Mouse (Mus musculus) stomach, embryonic 14.5 days (tissue): Measurements from ENCODE around the gene Gdf11. TPM values are rescaled to one million over a fixed set of nuclear protein-coding genes. Genes with fewer than 3 reads are reported as not detected.

ENCODE experiments used
- ATAC-seq: fragments of 200-750 bp; cut with Nextera tagmentation; 2 replicates; pipeline ENCODE4 v1.8.0; 2017; ENCODE audit warnings: low read depth, moderate TSS enrichment; ENCODE audit not compliant: insufficient number of reproducible peaks, insufficient read depth, low FRiP score
- H3K27ac ChIP-seq: fragments of 300-500 bp; sonication (generic); 2 replicates; pipeline ENCODE4 v1.5.1; 2014; ENCODE audit warnings: mild to moderate bottlenecking, low read length, moderate library complexity, mixed read lengths
- H3K27me3 ChIP-seq: fragments of 300-500 bp; sonication (generic); 2 replicates; pipeline ENCODE4 v1.6.1; 2014; ENCODE audit warnings: low read length, control low read depth, mixed read lengths; ENCODE audit not compliant: control insufficient read depth, insufficient read depth
- H3K36me3 ChIP-seq: fragments of 300-500 bp; sonication (generic); 2 replicates; pipeline ENCODE4 v1.6.1; 2014; ENCODE audit warnings: mild to moderate bottlenecking, control low read depth, low read length, moderate library complexity, mixed read lengths; ENCODE audit not compliant: control insufficient read depth, insufficient read depth
- H3K4me1 ChIP-seq: fragments of 300-500 bp; sonication (generic); 2 replicates; pipeline ENCODE4 v1.6.1; 2014; ENCODE audit warnings: low read length, control low read depth, mixed read lengths; ENCODE audit not compliant: control insufficient read depth, insufficient read depth
- H3K4me2 ChIP-seq: fragments of 300-500 bp; sonication (generic); replicated peaks from 2 replicates; pipeline ENCODE4 v1.6.1; 2014; ENCODE audit warnings: low read depth, low read length, control low read depth
- H3K4me3 ChIP-seq: fragments of 300-500 bp; sonication (generic); 2 replicates; pipeline ENCODE4 v1.5.1; 2014; ENCODE audit warnings: low read depth, low read length, control low read depth
- H3K9ac ChIP-seq: fragments of 300-500 bp; sonication (generic); replicated peaks from 2 replicates; pipeline ENCODE4 v1.6.1; 2014; ENCODE audit warnings: low read depth, mild to moderate bottlenecking, control low read depth, low read length, moderate library complexity, mixed read lengths
- H3K9me3 ChIP-seq: fragments of 300-500 bp; sonication (generic); 2 replicates; pipeline ENCODE4 v1.6.1; 2016; ENCODE audit warnings: low read depth, low read length, control low read depth; ENCODE audit not compliant: control insufficient read depth
- WGBS: fragments of 180-500 bp; shearing (Covaris S2); extraction: QIAGEN DNeasy Blood & Tissue Kit; methylation state at CpG from one replicate; pipeline ENCODE4 v1.1.7; 2014; 5-methylcytosine and 5-hydroxymethylcytosine counted together
- polyA plus RNA-seq: library from polyadenylated mRNA; unstranded; fragments of >200 nt; fragmentation: Nextera tagmentation; extraction: Ambion mirVana; gene quantifications from 2 replicates; pipeline ENCODE4 v1.2.1, GENCODE M21; 2014

The Gdf11 gene
- polyA plus RNA-seq, 1 experiment from 2014 or later: 4.6 TPM

- no peak overlapping the region for H3K27ac ChIP-seq
- H3K4me2 ChIP-seq: peak overlapping the region; percentile 75
- no peak overlapping the region for H3K9ac ChIP-seq
- H3K4me1 ChIP-seq: no peaks in the 10 kb centered on the region
- no peaks in the 10 kb centered on the region for H3K36me3 ChIP-seq
- H3K4me3 ChIP-seq: peak overlapping the region; percentile 31
- peaks cover 24% of the 10 kb centered on the region for H3K27me3 ChIP-seq
- no peaks in the 10 kb centered on the region for H3K9me3 ChIP-seq
- WGBS: 3% methylated on average over 21 of the region's 21 CpGs
- no peak; the same call in 1 of the 2 replicates for ATAC-seq
Measured at GRCm38 (mm10) chr10:128933976-128934721, 42.6 kb upstream of the Gdf11 start.

GRCm38 (mm10) chr10:128933574-128933973 is 42.1 kb upstream of the Gdf11 start, which contains the start of gene Itga7:
Gene Itga7, plus strand, starts transcription at chr10:128933818.
- Histone ChIP-seq H3K27ac (no peak within 1 kb of the TSS), H3K4me2 (peak within 1 kb of the TSS; percentile 75), H3K36me3 (no peaks in the 10 kb centered on the region), H3K4me1 (no peaks in the 10 kb centered on the region), H3K4me3 (peak within 1 kb of the TSS; percentile 31), H3K27me3 (peaks cover 24% of the 10 kb centered on the region), H3K9me3 (no peaks in the 10 kb centered on the region), H3K9ac (no peak within 1 kb of the TSS)
- 2% methylated on average over 26 of the region's 26 CpGs for WGBS
- ATAC-seq: peak; percentile 76; the same call in 1 of the 2 replicates

- Histone ChIP-seq H3K4me3 (no peak overlapping the region), H3K27me3 (peaks cover 24% of the 10 kb centered on the region), H3K36me3 (no peaks in the 10 kb centered on the region), H3K4me2 (no peak overlapping the region), H3K27ac (no peak overlapping the region), H3K9me3 (no peaks in the 10 kb centered on the region), H3K9ac (no peak overlapping the region), H3K4me1 (no peaks in the 10 kb centered on the region)
- WGBS: 48% methylated on average over 2 of the region's 2 CpGs
- no peak for ATAC-seq
Measured at GRCm38 (mm10) chr10:128931441-128931840, 39.9 kb upstream of the Gdf11 start.

GRCm38 (mm10) chr10:128929638-128930378 is 38.3 kb upstream of the Gdf11 start:
- ATAC-seq: no peak
- Histone ChIP-seq H3K9me3 (no peaks in the 10 kb centered on the region), H3K27ac (no peak overlapping the region), H3K4me3 (no peak overlapping the region), H3K9ac (no peak overlapping the region), H3K4me1 (no peaks in the 10 kb centered on the region), H3K27me3 (peaks cover 19% of the 10 kb centered on the region), H3K4me2 (no peak overlapping the region), H3K36me3 (no peaks in the 10 kb centered on the region)
- WGBS: 65% methylated on average over 7 of the region's 7 CpGs

- no peak for ATAC-seq
Measured at GRCm38 (mm10) chr10:128928356-128928755, 36.8 kb upstream of the Gdf11 start.

GRCm38 (mm10) chr10:128923935-128924334 is 32.4 kb upstream of the Gdf11 start, which contains the start of gene Bloc1s1:
Gene Bloc1s1, minus strand, starts transcription at chr10:128924035.
- ATAC-seq: no peak
- Histone ChIP-seq H3K9ac (peak within 1 kb of the TSS; percentile 66), H3K4me1 (peaks cover 32% of the 10 kb centered on the region), H3K27me3 (no peaks in the 10 kb centered on the region), H3K9me3 (no peaks in the 10 kb centered on the region), H3K27ac (peak within 1 kb of the TSS; percentile 86), H3K4me3 (peak within 1 kb of the TSS; percentile 72), H3K36me3 (no peaks in the 10 kb centered on the region), H3K4me2 (peak within 1 kb of the TSS; percentile 67)
- WGBS: 53% methylated on average over 9 of the region's 9 CpGs

More at GRCm38 (mm10) chr10:128928356-128928755, 36.8 kb upstream of the Gdf11 start:
- 36% methylated on average over 4 of the region's 4 CpGs for WGBS
- Histone ChIP-seq H3K27me3 (peaks cover 6% of the 10 kb centered on the region; the same call in 1 of the 2 replicates), H3K4me3 (no peak overlapping the region), H3K27ac (no peak overlapping the region), H3K9me3 (no peaks in the 10 kb centered on the region), H3K4me2 (no peak overlapping the region), H3K36me3 (no peaks in the 10 kb centered on the region), H3K4me1 (no peaks in the 10 kb centered on the region), H3K9ac (no peak overlapping the region)

GRCm38 (mm10) chr10:128923013-128923691 is 31.6 kb upstream of the Gdf11 start:
- peaks cover 32% of the 10 kb centered on the region for H3K4me1 ChIP-seq
- peak; percentile 94 for ATAC-seq
- under 1% methylated on average over 42 of the region's 42 CpGs for WGBS
- peak overlapping the region; percentile 72 for H3K4me3 ChIP-seq
- H3K27ac ChIP-seq: peak overlapping the region; percentile 86
- H3K4me2 ChIP-seq: peak overlapping the region; percentile 67
- H3K9ac ChIP-seq: peak overlapping the region; percentile 66
- no peaks in the 10 kb centered on the region for H3K27me3 ChIP-seq
- H3K36me3 ChIP-seq: no peaks in the 10 kb centered on the region; the same call in 1 of the 2 replicates
- H3K9me3 ChIP-seq: no peaks in the 10 kb centered on the region

GRCm38 (mm10) chr10:128922822-128923012 is 31.2 kb upstream of the Gdf11 start, which contains the start of gene Rdh5:
Gene Rdh5, minus strand, starts transcription at chr10:128922888.
- Histone ChIP-seq H3K4me2 (peak within 1 kb of the TSS; percentile 67), H3K27me3 (no peaks in the 10 kb centered on the region), H3K4me3 (peak within 1 kb of the TSS; percentile 72), H3K27ac (peak within 1 kb of the TSS; percentile 86), H3K9me3 (no peaks in the 10 kb centered on the region), H3K4me1 (peaks cover 32% of the 10 kb centered on the region), H3K9ac (peak within 1 kb of the TSS; percentile 66), H3K36me3 (peaks cover 2% of the 10 kb centered on the region)
- ATAC-seq: no peak
- 12% methylated on average over 1 of the region's 1 CpGs for WGBS
